Mouse (Mus musculus) MEL (cell line): ENCODE data around the gene Gm9747. TPM values are rescaled to one million over a fixed set of nuclear protein-coding genes. Genes with fewer than 3 reads are reported as not detected.

Experiments
- DNase-seq: peaks from one replicate; pipeline ENCODE4 v3.0.0; 2011; ENCODE audit warnings: low read depth, low spot score
- H3K27ac ChIP-seq: 2 replicates; pipeline ENCODE4 v1.5.1; 2012; ENCODE audit warnings: low read depth, mild to moderate bottlenecking, control low read depth, low read length, moderate library complexity; ENCODE audit not compliant: control insufficient read depth
- H3K27me3 ChIP-seq, 2 experiments: fragments of 150-350 bp in 1 of 2; sonication (generic) in 1 of 2; 2 replicates each; pipeline ENCODE4 v1.6.1; 2012; ENCODE audit warnings: low read length in 2 of 2, mild to moderate bottlenecking in 2 of 2, improper control_type of control experiment in 1 of 2, moderate library complexity in 1 of 2; ENCODE audit not compliant: insufficient read depth in 2 of 2, control insufficient read depth in 1 of 2
- H3K36me3 ChIP-seq, 2 experiments: 2 replicates each; pipeline ENCODE4 v1.6.1; 2012 to 2014; ENCODE audit warnings: low read length in 2 of 2, improper control_type of control experiment in 1 of 2, inconsistent platforms in 1 of 2, mild to moderate bottlenecking in 1 of 2; ENCODE audit not compliant: insufficient read depth in 2 of 2, control insufficient read depth in 1 of 2
- H3K4me1 ChIP-seq, 2 experiments: fragments of 150-350 bp in 1 of 2; sonication (generic) in 1 of 2; 2 replicates each; pipeline ENCODE4 v1.6.1; 2012; ENCODE audit warnings: low read length in 2 of 2, improper control_type of control experiment in 1 of 2, mild to moderate bottlenecking in 1 of 2; ENCODE audit not compliant: insufficient read depth in 2 of 2, control insufficient read depth in 1 of 2
- H3K4me3 ChIP-seq, 2 experiments: fragments of 150-350 bp in 1 of 2; sonication (generic) in 1 of 2; 2 replicates each; pipeline ENCODE4 v1.5.1; 2012; ENCODE audit warnings: low read depth in 2 of 2, low read length in 2 of 2, mild to moderate bottlenecking in 2 of 2, moderate library complexity in 2 of 2, control low read depth in 1 of 2, improper control_type of control experiment in 1 of 2; ENCODE audit not compliant: control insufficient read depth in 1 of 2, insufficient read depth in 1 of 2
- H3K79me2 ChIP-seq: 2 replicates; pipeline ENCODE4 v1.6.1; 2012; ENCODE audit warnings: mild to moderate bottlenecking, low read length, moderate library complexity; ENCODE audit not compliant: control insufficient read depth, poor library complexity, insufficient read depth
- H3K9ac ChIP-seq: 2 replicates; pipeline ENCODE4 v1.6.1; 2012; ENCODE audit warnings: low read depth, mild to moderate bottlenecking, control low read depth, low read length, moderate library complexity; ENCODE audit not compliant: control insufficient read depth, poor library complexity, severe bottlenecking
- H3K9me3 ChIP-seq: fragments of 150-350 bp; sonication (generic); replicated peaks from 2 replicates; pipeline ENCODE4 v1.6.1; 2012; ENCODE audit warnings: mild to moderate bottlenecking, low read length, improper control_type of control experiment, moderate library complexity; ENCODE audit not compliant: insufficient read depth
- BHLHE40 ChIP-seq: IDR thresholded peaks from 2 replicates; pipeline ENCODE4 v1.6.1; 2012; ENCODE audit warnings: low read depth, mild to moderate bottlenecking, inconsistent platforms, low read length, improper control_type of control experiment, borderline replicate concordance
- CHD1 ChIP-seq: IDR thresholded peaks from 2 replicates; pipeline ENCODE4 v1.6.1; 2012; ENCODE audit warnings: low read depth, mild to moderate bottlenecking, inconsistent platforms, low read length, improper control_type of control experiment
- CHD2 ChIP-seq: IDR thresholded peaks from 2 replicates; pipeline ENCODE4 v1.6.1; 2011; ENCODE audit warnings: low read length, improper control_type of control experiment
- CTCF ChIP-seq, 3 experiments: IDR thresholded peaks in 2 of 3; conservative IDR thresholded peaks in 1 of 3; 2 replicates each; pipeline ENCODE4 v1.5.1; 2011 to 2012; ENCODE audit warnings: low read length in 3 of 3, low read depth in 2 of 3, mild to moderate bottlenecking in 2 of 3, improper control_type of control experiment in 1 of 3, inconsistent platforms in 1 of 3, mixed read lengths in 1 of 3, moderate library complexity in 1 of 3; ENCODE audit not compliant: control insufficient read depth in 1 of 3, insufficient read depth in 1 of 3, poor library complexity in 1 of 3, severe bottlenecking in 1 of 3
- HCFC1 ChIP-seq: IDR thresholded peaks from 2 replicates; pipeline ENCODE4 v1.6.1; 2012; ENCODE audit warnings: low read depth, mild to moderate bottlenecking, inconsistent platforms, low read length, improper control_type of control experiment, moderate library complexity
- KAT2A ChIP-seq: conservative IDR thresholded peaks from 2 replicates; pipeline ENCODE4 v1.6.1; 2012; ENCODE audit warnings: low read depth, low read length, improper control_type of control experiment, inconsistent platforms
- MAZ ChIP-seq: IDR thresholded peaks from 2 replicates; pipeline ENCODE4 v1.6.1; 2012; ENCODE audit warnings: low read depth, mild to moderate bottlenecking, inconsistent platforms, low read length, improper control_type of control experiment
- MYB ChIP-seq: IDR thresholded peaks from 2 replicates; pipeline ENCODE4 v1.6.1; 2011; ENCODE audit warnings: mild to moderate bottlenecking, low read depth, low read length, improper control_type of control experiment
- MYC ChIP-seq: IDR thresholded peaks from 2 replicates; pipeline ENCODE4 v1.6.1; 2011; ENCODE audit warnings: low read depth, mild to moderate bottlenecking, low read length, improper control_type of control experiment, moderate library complexity
- NRF1 ChIP-seq: IDR thresholded peaks from 2 replicates; pipeline ENCODE4 v1.6.1; 2014; ENCODE audit warnings: low read depth, mild to moderate bottlenecking, inconsistent platforms, low read length, improper control_type of control experiment, moderate library complexity; ENCODE audit not compliant: poor library complexity, insufficient read depth, severe bottlenecking
- POLR2AphosphoS5 ChIP-seq: IDR thresholded peaks from 2 replicates; pipeline ENCODE4 v1.6.1; 2012; ENCODE audit warnings: low read depth, borderline replicate concordance, mild to moderate bottlenecking, inconsistent platforms, low read length, moderate library complexity, mixed read lengths
- SMC3 ChIP-seq: IDR thresholded peaks from 2 replicates; pipeline ENCODE4 v1.6.1; 2011; ENCODE audit warnings: low read depth, low read length, improper control_type of control experiment
- TAL1 ChIP-seq: IDR thresholded peaks from 2 replicates; pipeline ENCODE4 v1.6.1; 2012; ENCODE audit warnings: mild to moderate bottlenecking, inconsistent platforms, low read length, moderate library complexity, mixed read lengths
- TBP ChIP-seq: IDR thresholded peaks from 2 replicates; pipeline ENCODE4 v1.8.0; 2011; ENCODE audit warnings: low read depth, low read length, improper control_type of control experiment
- UBTF ChIP-seq: IDR thresholded peaks from 2 replicates; pipeline ENCODE4 v1.6.1; 2012; ENCODE audit warnings: low read depth, mild to moderate bottlenecking, inconsistent platforms, low read length, improper control_type of control experiment, moderate library complexity, borderline replicate concordance; ENCODE audit not compliant: insufficient read depth
- USF2 ChIP-seq, 2 experiments: IDR thresholded peaks; 2 replicates each; pipeline ENCODE4 v1.6.1; 2011 to 2012; ENCODE audit warnings: improper control_type of control experiment in 2 of 2, low read length in 2 of 2, borderline replicate concordance in 1 of 2, inconsistent platforms in 1 of 2, low read depth in 1 of 2, mild to moderate bottlenecking in 1 of 2; ENCODE audit not compliant: insufficient read depth in 1 of 2
- ZC3H11A ChIP-seq: IDR thresholded peaks from 2 replicates; pipeline ENCODE4 v1.6.1; 2012; ENCODE audit warnings: low read depth, mild to moderate bottlenecking, inconsistent platforms, low read length, improper control_type of control experiment
- polyA plus RNA-seq, 2 experiments: library from polyadenylated mRNA; stranded (reverse) in 1 of 2; unstranded in 1 of 2; fragments of >175 nt in 1 of 2; fragments of >200 nt in 1 of 2; gene quantifications; 2 replicates each; pipeline versions ENCODE4 v1.2.1 to v1.2.4; 2012; ENCODE audit warnings: low replicate concordance in 2 of 2, low read depth in 1 of 2; ENCODE audit not compliant: insufficient read length in 2 of 2, insufficient read depth in 1 of 2, missing spikeins in 1 of 2
- total RNA-seq: library from RNA; depleted of rRNA; stranded (reverse); fragments of 300-350 nt; gene quantifications from 2 replicates; pipeline ENCODE4 v1.2.3, GENCODE M21; 2012

Gene Gm9747
- total and polyA plus RNA-seq, 3 experiments = not detected

DNA sequence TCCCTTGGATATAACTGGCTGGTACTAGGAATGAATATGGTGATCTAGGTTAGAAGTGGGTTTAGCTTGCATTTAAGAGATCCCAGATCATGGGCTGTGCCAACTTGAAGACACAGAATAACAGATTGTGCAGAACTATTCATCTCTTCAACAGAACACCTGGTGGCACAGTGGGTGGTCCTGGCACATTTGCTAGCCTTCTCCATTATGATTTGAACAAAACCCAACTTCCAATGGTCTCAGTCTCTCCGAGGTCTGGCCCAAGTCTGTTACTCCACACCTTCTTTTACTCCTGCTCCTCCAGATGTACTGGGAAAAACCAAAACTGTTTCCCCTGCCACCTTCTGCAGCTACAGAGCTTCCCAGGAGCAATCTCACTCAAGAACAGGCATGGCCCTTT, 29.4 kb downstream of the Gm9747 start:
- no peaks in the 10 kb centered on the region for H3K9me3 ChIP-seq
- no peak for DNase-seq
- no peak for TF ChIP-seq ZC3H11A
- TF ChIP-seq SMC3 = no peak
- TF ChIP-seq MAZ = no peak
- TF ChIP-seq KAT2A = no peak
- no peak for TF ChIP-seq MYC
- TF ChIP-seq NRF1 = no peak
- no peak for TF ChIP-seq MYB
- TF ChIP-seq CTCF (IDR thresholded peaks at IDR 0.05 in 2 of 3, conservative IDR thresholded peaks at IDR 0.05 in 1 of 3; ENCODE audit: control insufficient read depth in 1 of 3, insufficient read depth in 1 of 3, low read depth in 2 of 3, low read length in 3 of 3, poor library complexity in 1 of 3, severe bottlenecking in 1 of 3) = no peak
- TF ChIP-seq CHD2 = no peak
- TF ChIP-seq CHD1 = no peak
- no peak for TF ChIP-seq UBTF
- TF ChIP-seq TBP = no peak
- TF ChIP-seq HCFC1 = no peak
- no peak for TF ChIP-seq POLR2AphosphoS5
- no peak for TF ChIP-seq TAL1
- no peak for TF ChIP-seq USF2 (IDR thresholded peaks at IDR 0.05; ENCODE audit: borderline replicate concordance in 1 of 2, insufficient read depth in 1 of 2, low read depth in 1 of 2, low read length in 2 of 2)
- TF ChIP-seq BHLHE40 = no peak
- no peak overlapping the region for H3K27ac ChIP-seq
- no peaks in the 10 kb centered on the region for H3K79me2 ChIP-seq
- H3K4me1 ChIP-seq = no peaks in the 10 kb centered on the region
- H3K27me3 ChIP-seq = no peaks in the 10 kb centered on the region
- no peak overlapping the region for H3K9ac ChIP-seq
- no peaks in the 10 kb centered on the region for H3K36me3 ChIP-seq
- no peak overlapping the region for H3K4me3 ChIP-seq

DNA sequence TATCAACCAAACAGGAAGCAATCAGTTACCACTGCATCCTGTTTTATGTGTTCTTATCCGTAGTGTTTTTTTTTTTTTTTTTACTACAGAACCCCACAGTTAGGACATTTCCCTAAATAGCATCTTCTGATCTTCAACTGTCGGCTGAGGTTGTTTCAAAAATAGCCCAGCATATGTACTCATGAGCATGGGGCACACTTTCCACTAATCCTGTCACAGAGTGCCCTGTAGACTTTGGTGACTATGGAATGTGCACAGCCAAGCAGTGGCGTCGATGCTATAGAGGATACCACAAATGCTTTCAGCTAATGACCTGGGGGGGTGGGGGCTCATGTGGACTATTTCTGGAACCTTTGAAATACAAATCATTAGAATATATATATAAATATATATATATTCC, 34.6 kb downstream of the Gm9747 start:
- no peaks in the 10 kb centered on the region for H3K9me3 ChIP-seq
- no peaks in the 10 kb centered on the region for H3K27me3 ChIP-seq
- H3K9ac ChIP-seq = no peak overlapping the region
- no peak overlapping the region for H3K4me3 ChIP-seq
- no peak overlapping the region for H3K27ac ChIP-seq
- no peaks in the 10 kb centered on the region for H3K36me3 ChIP-seq
- no peak for TF ChIP-seq TAL1
- no peaks in the 10 kb centered on the region for H3K4me1 ChIP-seq
- H3K79me2 ChIP-seq = no peaks in the 10 kb centered on the region
- no peak for DNase-seq
